Mouse (Mus musculus): Measurements from ENCODE around the gene Ranbp17.
"Not testable (repeated sequence)": the region's sequence is repeated elsewhere in the genome, so short reads cannot be mapped to it uniquely, and the experiment has no call there.

Gene Ranbp17

DNA sequence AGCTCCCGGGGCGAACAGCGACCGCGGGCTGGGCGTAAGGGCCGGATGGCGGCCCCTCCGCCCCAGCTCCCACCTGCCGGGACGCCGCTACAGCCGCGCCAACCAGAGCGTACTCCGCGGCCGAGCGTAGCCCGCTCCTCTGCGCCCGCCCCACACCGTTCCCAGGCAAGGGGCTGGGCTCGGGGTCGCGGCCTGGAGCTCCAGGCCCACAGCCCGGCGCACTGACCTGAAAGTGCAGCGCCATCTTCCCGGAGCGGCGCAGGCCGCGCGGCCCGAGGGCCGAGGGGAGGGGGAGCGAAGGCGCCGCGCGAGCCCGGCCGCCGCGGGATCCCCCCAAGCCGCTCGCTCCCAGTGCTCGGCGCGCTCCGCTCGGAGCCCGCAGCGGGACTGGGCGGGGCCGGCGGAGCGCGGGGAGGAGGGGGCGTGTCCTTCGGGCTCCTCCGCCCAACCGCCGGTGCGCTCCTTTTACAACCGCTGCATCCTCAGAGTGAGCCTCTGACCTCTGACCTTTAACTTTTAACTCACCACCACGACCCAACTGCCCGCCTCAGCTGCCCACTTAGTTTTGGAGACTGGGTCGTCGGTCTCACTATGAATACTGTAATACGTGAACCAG, at the start of gene Ranbp17:
TSS of gene Ranbp17 (minus strand) at position 371 of the 616 bp plus-strand sequence.
- DNase-seq, result peak; percentile 50 to 69

- peak; percentile 17 to 25 for DNase-seq
Measured at GRCm38 (mm10) chr11:33554123-33554522, 40.6 kb upstream of the Ranbp17 start.

GRCm38 (mm10) chr11:33550861-33551560, 37.5 kb upstream of the Ranbp17 start:
- no peak for DNase-seq

DNA sequence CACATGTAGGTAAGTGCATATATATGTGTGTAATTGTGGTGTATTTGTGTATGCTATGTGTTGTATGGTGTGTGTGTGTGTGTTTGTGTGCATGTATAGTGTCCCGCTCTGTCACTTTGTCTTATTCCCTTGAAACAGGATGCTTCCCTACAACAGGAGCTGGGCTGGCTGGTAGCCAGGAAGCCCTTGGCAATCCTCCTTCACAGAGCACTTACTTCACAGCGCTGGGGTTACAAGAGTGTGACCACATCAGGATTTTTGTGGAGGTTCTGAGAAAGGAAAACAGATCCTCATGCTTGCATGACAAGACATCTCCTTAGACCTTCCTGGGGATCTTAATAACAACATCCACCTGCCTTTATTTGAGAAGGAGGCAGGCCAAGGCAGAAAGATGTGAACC, 33.8 kb upstream of the Ranbp17 start:
- DNase-seq, result peak in 1 of 2 experiments; percentile 10

DNA sequence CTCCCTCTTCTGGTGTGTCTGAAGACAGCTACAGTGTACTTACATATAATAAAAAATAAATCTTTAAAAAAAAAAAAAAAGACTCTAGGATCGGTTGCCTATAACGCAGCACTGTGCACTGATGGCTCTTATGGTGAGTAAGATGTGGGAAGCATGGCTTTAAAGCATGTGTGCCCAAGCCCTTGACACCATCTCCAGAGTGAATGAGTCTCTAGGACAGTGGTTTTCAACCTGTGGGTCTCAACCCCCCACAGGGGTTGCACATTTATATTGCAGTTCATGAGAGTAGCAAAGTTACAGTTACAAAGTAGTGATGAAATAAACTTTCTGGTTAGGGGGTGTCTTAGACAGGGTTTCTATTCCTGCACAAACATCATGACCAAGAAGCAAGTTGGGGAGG, 31.4 kb upstream of the Ranbp17 start:
- DNase-seq, result no peak

DNA sequence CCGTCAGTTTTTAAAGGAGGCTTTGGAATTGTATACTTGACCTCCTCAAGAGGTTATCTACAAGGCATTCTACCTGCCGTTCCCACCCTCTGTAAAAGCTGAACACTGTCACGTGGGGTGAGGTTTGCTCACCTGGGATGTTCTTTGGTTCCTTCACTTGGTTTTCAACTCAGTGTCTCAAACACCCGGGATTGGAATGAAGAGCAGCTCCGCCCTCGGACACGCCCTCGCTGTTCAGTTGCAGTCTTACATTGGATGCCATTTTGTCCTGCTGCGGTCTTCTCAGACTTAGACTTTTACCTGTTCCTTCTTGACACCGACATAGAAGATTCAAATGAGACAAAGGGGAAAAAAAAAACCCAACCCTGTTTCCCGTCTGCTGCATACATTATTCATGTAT, 30.6 kb upstream of the Ranbp17 start:
- no peak for DNase-seq

DNA sequence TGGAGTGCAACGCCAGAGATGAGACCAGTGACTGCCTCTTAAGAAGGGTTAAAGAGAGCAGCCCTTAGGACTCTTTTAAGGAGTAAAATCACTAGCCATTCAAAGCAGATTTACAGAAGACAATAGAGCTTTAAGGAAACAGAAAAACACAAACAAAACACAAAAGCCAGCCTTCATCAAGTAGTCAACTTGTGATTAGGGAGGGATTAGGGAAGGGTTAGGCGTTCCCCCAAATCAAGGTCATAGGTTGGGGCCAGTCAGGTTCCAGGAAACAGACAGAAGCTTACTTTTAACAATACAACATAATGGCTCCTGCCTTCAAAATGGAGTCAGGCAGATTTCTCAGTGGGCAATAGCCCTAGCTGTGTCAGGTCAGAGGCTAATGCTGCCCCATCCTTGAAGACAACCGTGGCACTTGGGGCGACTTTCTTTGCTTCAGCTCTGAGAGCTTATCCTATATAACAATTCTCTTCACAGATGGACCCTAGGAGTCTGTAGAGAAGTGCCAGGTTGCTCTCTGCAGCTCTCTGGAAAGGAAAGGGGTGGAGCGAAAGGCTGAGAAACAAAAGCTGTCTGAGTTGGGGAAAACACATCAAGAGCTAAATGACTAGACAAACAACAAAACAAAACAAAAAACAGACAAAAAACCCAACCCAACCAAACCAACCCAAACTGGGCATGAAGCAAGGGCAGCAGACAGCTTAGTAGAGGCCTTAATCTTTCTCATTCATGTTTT, 24.0 kb upstream of the Ranbp17 start:
- no peak for DNase-seq

DNA sequence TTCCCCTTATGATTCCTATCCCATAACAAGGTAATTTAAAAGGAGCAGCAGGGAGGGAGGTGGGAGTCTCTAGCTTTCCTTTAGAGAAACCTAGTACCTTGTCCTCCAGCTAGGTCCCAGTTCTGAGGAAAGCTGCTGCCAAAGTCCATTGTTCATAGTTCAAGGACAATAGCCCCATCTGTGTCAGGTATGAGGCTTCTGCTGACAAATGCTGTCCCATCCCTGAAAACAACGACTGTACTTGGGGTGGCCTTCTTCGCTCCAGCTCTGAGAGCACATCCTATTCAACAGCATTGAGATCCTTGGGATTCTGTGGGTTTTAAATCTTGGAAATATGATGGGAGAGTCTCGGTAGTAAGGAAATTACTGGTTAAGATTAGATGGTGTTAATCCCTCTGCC, 23.1 kb upstream of the Ranbp17 start:
- DNase-seq, result no peak

GRCm38 (mm10) chr11:33534541-33534940, 21.0 kb upstream of the Ranbp17 start:
- no peak for DNase-seq

- DNase-seq, result no peak
Measured at GRCm38 (mm10) chr11:33533577-33533976, 20.0 kb upstream of the Ranbp17 start.

DNA sequence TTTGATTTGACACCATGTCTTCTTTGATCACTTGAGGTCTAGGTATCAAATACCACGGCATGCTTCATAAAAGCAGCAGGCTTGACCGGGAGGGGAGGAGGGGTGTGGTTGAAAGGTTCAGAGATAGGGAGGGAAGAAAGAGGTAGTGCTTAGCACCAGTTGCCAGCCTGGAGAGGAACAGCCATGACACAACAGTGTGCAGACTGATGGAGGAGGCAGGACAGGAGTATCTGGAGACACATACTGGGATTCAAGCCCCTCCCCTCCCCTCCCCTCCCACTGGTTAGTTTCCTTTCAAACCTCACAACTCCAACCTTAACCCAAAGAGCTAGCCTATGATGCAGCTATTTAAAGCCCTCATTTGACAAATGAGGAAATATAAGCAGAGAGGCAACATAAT, 16.0 kb upstream of the Ranbp17 start:
- DNase-seq, result no peak

- peak; percentile 76 to 80 for DNase-seq
Measured at GRCm38 (mm10) chr11:33512854-33513375, 631 bp downstream of the Ranbp17 start.

- no peak for DNase-seq
Measured at GRCm38 (mm10) chr11:33509401-33509800, 4.1 kb downstream of the Ranbp17 start.

DNA sequence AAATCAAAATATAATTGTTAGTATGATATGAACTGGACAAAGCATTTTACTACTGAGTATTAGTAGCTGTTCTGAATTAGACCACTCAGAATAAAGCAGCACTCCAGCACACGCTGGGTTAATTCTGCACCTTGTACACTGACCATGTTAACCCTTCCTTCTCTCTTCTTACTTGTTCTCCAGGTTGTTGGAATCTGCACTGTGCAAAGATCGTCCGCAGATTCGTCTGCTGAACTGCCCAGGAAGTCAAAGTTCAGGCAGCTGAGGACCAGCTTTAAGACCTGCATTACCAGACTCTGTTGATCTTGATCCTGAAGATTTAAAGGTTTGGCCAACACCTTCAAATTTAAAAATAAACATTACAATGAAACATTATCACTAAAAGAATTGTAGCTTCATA, 27.8 kb downstream of the Ranbp17 start:
- no peak for DNase-seq

GRCm38 (mm10) chr11:33480410-33480809, 33.1 kb downstream of the Ranbp17 start:
- no peak for DNase-seq

GRCm38 (mm10) chr11:33479209-33479608, 34.3 kb downstream of the Ranbp17 start:
- no peak for DNase-seq

GRCm38 (mm10) chr11:33476634-33477033, 36.9 kb downstream of the Ranbp17 start:
- no peak for DNase-seq

GRCm38 (mm10) chr11:33461172-33461571, 52.4 kb downstream of the Ranbp17 start:
- DNase-seq, result no peak

GRCm38 (mm10) chr11:33454069-33454468, 59.5 kb downstream of the Ranbp17 start:
- no peak for DNase-seq

GRCm38 (mm10) chr11:33433813-33434212, 79.7 kb downstream of the Ranbp17 start:
- DNase-seq, result peak; percentile 47 to 48

GRCm38 (mm10) chr11:33428238-33428637, 85.3 kb downstream of the Ranbp17 start:
- DNase-seq, result not testable (repeated sequence)

- not testable (repeated sequence) for DNase-seq
Measured at GRCm38 (mm10) chr11:33427789-33428188, 85.8 kb downstream of the Ranbp17 start.

DNA sequence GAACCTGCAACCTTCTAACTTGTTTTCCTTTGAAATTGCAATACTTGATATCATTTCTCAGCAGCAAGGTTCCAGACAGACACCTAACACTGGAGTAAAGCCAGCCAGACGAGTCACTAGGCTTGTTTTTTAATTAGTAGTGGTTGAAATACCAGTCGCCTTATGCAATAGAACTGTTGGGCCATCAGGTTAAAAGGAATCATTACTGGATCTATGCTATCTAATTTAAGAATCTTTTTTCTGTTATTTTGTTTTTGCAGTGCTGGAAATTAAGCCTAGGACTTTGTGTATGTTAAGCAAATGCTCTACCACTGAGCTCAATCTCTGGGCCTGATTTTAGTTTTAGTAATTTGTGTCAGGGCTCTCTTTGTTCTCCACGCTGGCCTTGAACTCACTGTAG, 91.3 kb downstream of the Ranbp17 start:
- no peak for DNase-seq

DNA sequence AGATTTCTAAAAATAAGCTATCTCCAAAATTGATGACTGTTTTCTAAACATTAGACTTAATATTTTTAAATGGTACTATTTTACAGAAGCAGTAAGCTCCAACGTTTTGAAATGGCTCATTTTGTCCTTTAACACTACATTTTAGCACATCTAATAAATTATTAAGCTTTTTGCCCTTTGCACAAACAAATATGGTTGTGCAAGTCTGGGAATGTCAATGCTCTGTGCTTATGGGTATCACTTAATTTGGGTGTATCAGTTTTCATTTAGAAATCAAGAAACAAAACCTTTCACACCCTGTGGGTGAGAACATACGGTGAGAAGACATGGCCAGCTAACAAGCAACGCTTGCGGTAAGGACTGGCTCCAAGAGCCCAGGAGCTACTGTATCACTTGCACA, 108.9 kb downstream of the Ranbp17 start:
- DNase-seq, result no peak
